Mouse (Mus musculus): ENCODE data around the gene Dync1i1.

The Dync1i1 gene

GRCm38 (mm10) chr6:5976241-5976640, 250.8 kb downstream of the Dync1i1 start:
- no peak for DNase-seq

- no peak for DNase-seq
Measured at GRCm38 (mm10) chr6:5977238-5977920, 251.9 kb downstream of the Dync1i1 start.

- DNase-seq, result no peak
Measured at GRCm38 (mm10) chr6:5991243-5991642, 265.8 kb downstream of the Dync1i1 start.

- DNase-seq, result peak; percentile 56
Measured at GRCm38 (mm10) chr6:5991817-5992755, 266.6 kb downstream of the Dync1i1 start.

- no peak for DNase-seq
Measured at GRCm38 (mm10) chr6:5993056-5993455, 267.6 kb downstream of the Dync1i1 start.

GRCm38 (mm10) chr6:5997535-5997934, 272.1 kb downstream of the Dync1i1 start:
- no peak for DNase-seq

- DNase-seq, result peak; percentile 65
Measured at GRCm38 (mm10) chr6:6002061-6002460, 276.6 kb downstream of the Dync1i1 start.

- no peak for DNase-seq
Measured at GRCm38 (mm10) chr6:6004756-6005485, 279.5 kb downstream of the Dync1i1 start.

- peak; percentile 67 for DNase-seq
Measured at GRCm38 (mm10) chr6:6005762-6006431, 280.5 kb downstream of the Dync1i1 start.

- no peak for DNase-seq
Measured at GRCm38 (mm10) chr6:6011364-6011763, 285.9 kb downstream of the Dync1i1 start.

GRCm38 (mm10) chr6:6015616-6016015, 290.2 kb downstream of the Dync1i1 start:
- no peak for DNase-seq

- DNase-seq, result no peak
Measured at GRCm38 (mm10) chr6:6016931-6017330, 291.5 kb downstream of the Dync1i1 start.

- no peak for DNase-seq
Measured at GRCm38 (mm10) chr6:6023976-6024375, 298.5 kb downstream of the Dync1i1 start.

- no peak for DNase-seq
Measured at GRCm38 (mm10) chr6:6027664-6028063, 302.2 kb downstream of the Dync1i1 start.

- DNase-seq, result no peak
Measured at GRCm38 (mm10) chr6:6038773-6039550, 313.5 kb downstream of the Dync1i1 start.

- no peak for DNase-seq
Measured at GRCm38 (mm10) chr6:6046729-6047424, 321.4 kb downstream of the Dync1i1 start.

- no peak for DNase-seq
Measured at GRCm38 (mm10) chr6:6052696-6053095, 327.3 kb downstream of the Dync1i1 start.

- DNase-seq, result no peak
Measured at GRCm38 (mm10) chr6:6053946-6054345, 328.5 kb downstream of the Dync1i1 start.

- DNase-seq, result no peak
Measured at GRCm38 (mm10) chr6:6058548-6058947, 333.1 kb downstream of the Dync1i1 start.

GRCm38 (mm10) chr6:6067201-6067600, 341.8 kb downstream of the Dync1i1 start:
- DNase-seq, result no peak

GRCm38 (mm10) chr6:6070015-6070414, 344.6 kb downstream of the Dync1i1 start:
- DNase-seq, result no peak
